Mouse (Mus musculus) G1E (cell line): ENCODE measurements around the gene Hmox1.

Experiments used
- CTCF ChIP-seq: IDR thresholded peaks from 2 replicates; pipeline ENCODE4 v1.5.1; 2012; ENCODE audit warnings: low read depth, low read length, inconsistent platforms, mixed read lengths
- GATA1 ChIP-seq: IDR thresholded peaks from 2 replicates; pipeline ENCODE4 v1.6.1; 2012; ENCODE audit warnings: borderline replicate concordance, low read length, inconsistent platforms, mixed read lengths
- GATA2 ChIP-seq: IDR thresholded peaks from 2 replicates; pipeline ENCODE4 v1.6.1; 2012; ENCODE audit warnings: low read depth, low read length, inconsistent platforms, borderline replicate concordance

DNA sequence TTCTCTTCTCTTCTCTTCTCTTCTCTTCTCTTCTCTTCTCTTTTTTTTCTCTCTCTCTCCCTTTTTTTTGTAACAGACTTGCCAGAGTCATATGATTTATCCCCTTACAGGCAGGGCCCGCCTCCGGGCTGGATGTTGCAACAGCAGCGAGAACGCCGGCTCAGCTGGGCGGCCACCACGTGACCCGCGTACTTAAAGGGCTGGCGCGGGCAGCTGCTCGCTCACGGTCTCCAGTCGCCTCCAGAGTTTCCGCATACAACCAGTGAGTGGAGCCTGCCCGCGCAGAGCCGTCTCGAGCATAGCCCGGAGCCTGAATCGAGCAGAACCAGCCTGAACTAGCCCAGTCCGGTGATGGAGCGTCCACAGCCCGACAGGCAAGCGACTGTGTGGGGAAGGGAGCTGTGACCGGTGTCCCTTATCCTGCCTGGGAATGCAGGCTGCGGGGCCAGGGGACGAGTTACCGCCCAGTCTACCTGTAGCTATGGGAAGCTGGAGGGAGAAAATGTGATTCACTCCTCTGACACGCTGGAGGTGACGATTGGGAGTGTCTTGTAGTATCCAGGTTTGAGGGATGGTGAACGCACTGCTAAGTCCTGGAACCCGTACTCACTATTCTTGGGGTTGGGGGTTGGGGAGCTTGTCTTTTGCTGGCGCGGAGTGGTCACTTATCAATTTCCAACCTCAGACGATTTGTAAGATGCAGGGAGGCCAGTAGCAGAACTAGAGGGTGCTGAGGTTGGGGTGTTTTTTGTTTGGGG, at the start of gene Hmox1:
- TF ChIP-seq CTCF (no peak), GATA2 (no peak), GATA1 (no peak)
